Comparison of ENCODE assay signal across 16 mouse cellular contexts in the genomic region with DNA sequence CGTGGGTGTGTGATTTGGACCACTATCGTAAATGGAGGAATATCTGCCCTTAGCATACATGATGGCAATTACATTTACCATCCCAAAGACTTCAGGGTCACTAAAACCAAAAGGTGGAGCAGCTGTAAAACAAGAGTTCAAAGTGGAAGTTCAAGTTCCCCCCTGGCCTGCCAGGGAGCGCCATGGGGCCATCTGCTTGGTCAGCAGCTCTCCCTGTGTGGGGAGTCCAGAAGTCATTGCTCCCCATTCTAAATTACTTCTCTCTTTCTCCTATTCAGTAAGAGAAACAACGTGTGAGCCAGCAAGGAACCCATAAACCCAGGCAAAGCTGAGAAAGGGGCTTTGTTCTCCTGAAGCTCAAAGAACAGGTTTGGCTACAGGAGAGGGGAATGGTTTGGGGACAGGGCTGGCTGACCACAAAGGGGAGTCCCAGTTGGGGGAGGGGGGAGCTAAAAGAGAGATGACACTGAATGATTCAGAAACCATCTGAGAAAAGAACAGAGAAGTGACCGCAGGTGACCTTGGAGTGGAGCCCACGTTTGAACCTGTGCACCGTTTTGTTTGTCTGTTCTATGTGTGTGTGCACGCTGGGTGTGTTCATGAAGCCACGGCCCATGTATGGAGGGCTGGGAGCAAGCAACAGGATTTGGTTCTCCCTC. TPM values are rescaled to one million over a fixed set of nuclear protein-coding genes. Genes with fewer than 3 reads are reported as not detected.
A peak's percentile ranks its signal among the peaks of the same experiment; 100 is the strongest.
DNase-seq lines count a peak whose midpoint lies in the region; ATAC-seq and TF ChIP-seq lines count a peak whose summit lies in the region.
"Had no signal": no experiment of that assay in that cellular context is flagged by ENCODE, and none has a peak within 500 bp of the region (broad histone marks: within the 10 kb centered on the region; RNA-seq: fewer than 3 reads in every experiment).

No protein-coding gene starts in this region.

- no peaks in the 10 kb centered on the region for H3K4me1 ChIP-seq in kidney, adult 2 months (ENCODE audit: control insufficient read depth, insufficient read depth, low read length)
- peaks cover 11% of the 10 kb centered on the region for H3K4me1 ChIP-seq in kidney, embryonic 15.5 days
- H3K4me1 ChIP-seq in CH12.LX (ENCODE audit: control insufficient read depth in 1 of 2, insufficient read depth in 2 of 2): peaks cover 14 to 75% of the 10 kb centered on the region in 2 experiments
- H3K4me1 ChIP-seq in liver, postnatal 0 days (ENCODE audit: insufficient read depth): peaks cover 47% of the 10 kb centered on the region
- H3K4me1 ChIP-seq in lung, postnatal 0 days (ENCODE audit: insufficient read depth, low read depth, low read length): peaks cover 8% of the 10 kb centered on the region

- TF ChIP-seq CTCF in kidney, adult 2 months (conservative IDR thresholded peaks at IDR 0.05; ENCODE audit: insufficient read depth, insufficient read length, low read depth, low read length): no peak
- no peak for TF ChIP-seq CTCF in CH12.LX (conservative IDR thresholded peaks at IDR 0.05 in 1 of 2, IDR thresholded peaks at IDR 0.05 in 1 of 2; ENCODE audit: low read depth in 2 of 2, low read length in 2 of 2)
- TF ChIP-seq CTCF in liver, postnatal 0 days (IDR thresholded peaks at IDR 0.05; ENCODE audit: low read depth): no peak
- no peak for TF ChIP-seq CTCF in lung, postnatal 0 days (IDR thresholded peaks at IDR 0.05)

- TF ChIP-seq POLR2A in kidney, adult 2 months (IDR thresholded peaks at IDR 0.05; ENCODE audit: low read depth, low read length): no peak
- TF ChIP-seq POLR2A in CH12.LX (IDR thresholded peaks at IDR 0.05; ENCODE audit: low read depth, low read length): no peak

- peak; percentile 82 for TF ChIP-seq EP300 in CH12.LX (IDR thresholded peaks at IDR 0.05; ENCODE audit: low read length)
- TF ChIP-seq EP300 in liver, postnatal 0 days (IDR thresholded peaks at IDR 0.05; ENCODE audit: low read depth): no peak
- no peak for TF ChIP-seq EP300 in lung, postnatal 0 days (IDR thresholded peaks at IDR 0.05)

- TF ChIP-seq RAD21 in CH12.LX (IDR thresholded peaks at IDR 0.05; ENCODE audit: low read depth, low read length): no peak; the same call in none of the 2 replicates

- dilution Hi-C loops in CH12.LX (cut with MboI; ENCODE audit: extremely low pct_ligation_motif_present, extremely low pct_unique_long_range_greater_than_20kb, low sequenced_read_pairs): no loop called here

- peaks cover 14% of the 10 kb centered on the region for H3K79me2 ChIP-seq in CH12.LX (replicated peaks; ENCODE audit: control insufficient read depth, extremely low read depth, insufficient read depth, poor library complexity, severe bottlenecking)

- H3K9ac ChIP-seq in kidney, embryonic 15.5 days: no peak overlapping the region
- peak overlapping the region; percentile 75; the same call in 1 of the 2 replicates for H3K9ac ChIP-seq in CH12.LX (ENCODE audit: insufficient read depth, low read depth)
- H3K9ac ChIP-seq in liver, postnatal 0 days (replicated peaks): peak overlapping the region; percentile 12; the same call in 1 of the 2 replicates
- H3K9ac ChIP-seq in lung, postnatal 0 days (replicated peaks; ENCODE audit: low read depth): no peak overlapping the region
- H3K9ac ChIP-seq: forebrain, embryonic 12.5 days; limb, embryonic 15.5 days; midbrain, embryonic 12.5 days had no signal

- peak; percentile 12 for DNase-seq in kidney, adult 2 months
- peak; percentile 16 for DNase-seq in 416B (ENCODE audit: low read depth)
- DNase-seq in CH12.LX (ENCODE audit: extremely low read depth): peak; percentile 83
- DNase-seq in liver, postnatal 0 days: peak; percentile 42
- DNase-seq in c-Kit-positive CD71-positive TER-119-positive erythroid progenitor cells, embryonic 14.5 days (ENCODE audit: low spot score): no peak
- DNase-seq in lung, postnatal 0 days (ENCODE audit: low spot score): no peak
- DNase-seq: cerebellum, adult 9-11 months; gastrocnemius, postnatal 14 days had no signal

- H3K4me3 ChIP-seq in kidney, adult 2 months (ENCODE audit: insufficient read depth, low read depth, low read length): no peak overlapping the region
- no peak overlapping the region for H3K4me3 ChIP-seq in kidney, embryonic 15.5 days (replicated peaks)
- peak overlapping the region; percentile 7 to 80 (median 74) for H3K4me3 ChIP-seq in CH12.LX (replicated peaks in 1 of 3; ENCODE audit: low read depth in 2 of 3, low read length in 2 of 3, poor library complexity in 1 of 3)
- H3K4me3 ChIP-seq in liver, postnatal 0 days (ENCODE audit: low read depth, low read length): peak overlapping the region; percentile 80; the same call in 1 of the 2 replicates
- H3K4me3 ChIP-seq in lung, postnatal 0 days (ENCODE audit: low read depth, low read length): no peak overlapping the region
- H3K4me3 ChIP-seq: forebrain, embryonic 12.5 days; left cerebral cortex, adult 2 months; limb, embryonic 15.5 days; midbrain, embryonic 12.5 days had no signal

- no peak for ATAC-seq in kidney, embryonic 15.5 days (replicated peaks; ENCODE audit: low FRiP score)
- peak; percentile 56 for ATAC-seq in liver, postnatal 0 days
- no peak for ATAC-seq in lung, postnatal 0 days
- ATAC-seq: CD4-positive, CD25-positive, alpha-beta regulatory T cell, adult 4 months; inflammation-experienced regulatory T-cells, adult 6 months had no signal

- in situ Hi-C loops in CH12.LX (cut with MboI; ENCODE audit: low pct_ligation_motif_present, low pct_unique_long_range_greater_than_20kb, low sequenced_read_pairs): no loop called here

- no peaks in the 10 kb centered on the region for H3K9me3 ChIP-seq in kidney, embryonic 15.5 days (replicated peaks)
- no peaks in the 10 kb centered on the region for H3K9me3 ChIP-seq in CH12.LX (replicated peaks; ENCODE audit: low read length)
- no peaks in the 10 kb centered on the region for H3K9me3 ChIP-seq in liver, postnatal 0 days (ENCODE audit: low read length)
- H3K9me3 ChIP-seq in lung, postnatal 0 days (ENCODE audit: low read length): no peaks in the 10 kb centered on the region
- H3K9me3 ChIP-seq: forebrain, embryonic 12.5 days; limb, embryonic 15.5 days; midbrain, embryonic 12.5 days had no signal

- H3K4me2 ChIP-seq in kidney, embryonic 15.5 days: no peak overlapping the region
- peak overlapping the region; percentile 98 for H3K4me2 ChIP-seq in CH12.LX (ENCODE audit: insufficient read depth, low read depth, poor library complexity, severe bottlenecking)
- H3K4me2 ChIP-seq in liver, postnatal 0 days (ENCODE audit: low read depth, low read length): peak overlapping the region; percentile 82
- no peak overlapping the region for H3K4me2 ChIP-seq in lung, postnatal 0 days (replicated peaks; ENCODE audit: low read depth, low read length)
- H3K4me2 ChIP-seq: forebrain, embryonic 12.5 days; limb, embryonic 15.5 days; midbrain, embryonic 12.5 days had no signal

- no peaks in the 10 kb centered on the region for H3K36me3 ChIP-seq in kidney, adult 2 months (ENCODE audit: control insufficient read depth, insufficient read depth, low read length)
- no peaks in the 10 kb centered on the region for H3K36me3 ChIP-seq in kidney, embryonic 15.5 days
- peaks cover 4 to 31% of the 10 kb centered on the region in 2 experiments for H3K36me3 ChIP-seq in CH12.LX (replicated peaks in 1 of 2; ENCODE audit: control insufficient read depth in 1 of 2, insufficient read depth in 1 of 2, low read length in 1 of 2)
- peaks cover 14% of the 10 kb centered on the region for H3K36me3 ChIP-seq in liver, postnatal 0 days (replicated peaks; ENCODE audit: insufficient read depth, low read length)
- no peaks in the 10 kb centered on the region for H3K36me3 ChIP-seq in lung, postnatal 0 days (ENCODE audit: insufficient read depth, low read length)
- H3K36me3 ChIP-seq: forebrain, embryonic 12.5 days; limb, embryonic 15.5 days; midbrain, embryonic 12.5 days had no signal

- H3K27me3 ChIP-seq in kidney, adult 2 months (replicated peaks; ENCODE audit: control insufficient read depth, insufficient read depth, low read length): no peaks in the 10 kb centered on the region
- H3K27me3 ChIP-seq in kidney, embryonic 15.5 days: peaks cover 22% of the 10 kb centered on the region
- H3K27me3 ChIP-seq in CH12.LX (replicated peaks): no peaks in the 10 kb centered on the region
- H3K27me3 ChIP-seq in liver, postnatal 0 days (ENCODE audit: insufficient read depth, low read length): no peaks in the 10 kb centered on the region
- H3K27me3 ChIP-seq in lung, postnatal 0 days (replicated peaks; ENCODE audit: insufficient read depth, low read length): no peaks in the 10 kb centered on the region

- H3K27ac ChIP-seq in kidney, adult 2 months (ENCODE audit: insufficient read depth, low read depth, low read length): no peak overlapping the region
- no peak overlapping the region for H3K27ac ChIP-seq in kidney, embryonic 15.5 days
- H3K27ac ChIP-seq in CH12.LX (ENCODE audit: insufficient read depth, low read depth): peak overlapping the region; percentile 98
- peak overlapping the region; percentile 94 for H3K27ac ChIP-seq in liver, postnatal 0 days (ENCODE audit: low read depth)
- H3K27ac ChIP-seq in lung, postnatal 0 days (ENCODE audit: low read length): no peak overlapping the region
- H3K27ac ChIP-seq: forebrain, embryonic 12.5 days; kidney, postnatal 0 days; left cerebral cortex, adult 2 months; limb, embryonic 15.5 days; midbrain, embryonic 12.5 days had no signal

- WGBS in kidney, adult 2 months: 67% methylated on average over 9 of the region's 9 CpGs
- WGBS in kidney, embryonic 15.5 days: 64% methylated on average over 9 of the region's 9 CpGs
- WGBS in liver, postnatal 0 days (ENCODE audit: insufficient replicate concordance): 52% methylated on average over 9 of the region's 9 CpGs
- WGBS in lung, postnatal 0 days: 64% methylated on average over 9 of the region's 9 CpGs

TF ChIP-seq in CH12.LX, 34 proteins besides CTCF, POLR2A, EP300 and RAD21 (continues in another document):
- TF ChIP-seq HCFC1 (IDR thresholded peaks at IDR 0.05; ENCODE audit: low read depth, low read length) (no peak), ZMIZ1 (IDR thresholded peaks at IDR 0.05; ENCODE audit: low read depth, low read length) (no peak), ETS1 (conservative IDR thresholded peaks at IDR 0.05; ENCODE audit: low read depth, low read length) (peak; percentile 92), UBTF (IDR thresholded peaks at IDR 0.05; ENCODE audit: low read depth, low read length) (no peak), CHD2 (IDR thresholded peaks at IDR 0.05; ENCODE audit: low read length) (peak; percentile 86), POLR2AphosphoS2 (IDR thresholded peaks at IDR 0.05; ENCODE audit: low read depth, low read length) (no peak), USF1 (IDR thresholded peaks at IDR 0.05; ENCODE audit: low read depth, low read length) (no peak), CHD1 (IDR thresholded peaks at IDR 0.05; ENCODE audit: low read depth, low read length) (no peak)

RNA-seq across cellular contexts. Expression of a gene that starts 3.2 kb away (rescaled TPM):
- 1.3 and 2.9 TPM in 2 replicates for polyA plus RNA-seq in kidney, adult 2 months (2012; rRNA removed)
- 1.7 and 2.2 TPM in 2 replicates for polyA plus RNA-seq in kidney, embryonic 15.5 days (2015; fragmentation: Nextera tagmentation; extraction: Ambion mirVana)
- total RNA-seq in CH12.LX (2012; rRNA removed): 34.3 and 37.4 TPM in 2 replicates
- total RNA-seq in CH12.LX (2014; rRNA removed): 25.1 and 26.7 TPM in 2 replicates
- 98.6 and 106 TPM in 2 replicates for polyA plus RNA-seq in CH12.LX (2012; ENCODE audit: insufficient read length, low read depth)
- 17.1 and 21.8 TPM in 2 replicates for polyA plus RNA-seq in liver, postnatal 0 days (2015; fragmentation: Nextera tagmentation; extraction: Ambion mirVana)
- polyA plus RNA-seq in lung, postnatal 0 days (2015; fragmentation: Nextera tagmentation; extraction: Ambion mirVana): 8.6 and 9.0 TPM in 2 replicates

Comparison
In these comparisons a context has a peak if more than half of its experiments do, and no peak if none do; other contexts are left out.
1. DNase-seq: peak in kidney, adult 2 months (single experiment), 416B (single experiment), CH12.LX (single experiment) and liver, postnatal 0 days (single experiment); none in c-Kit-positive CD71-positive TER-119-positive erythroid progenitor cells, embryonic 14.5 days (single experiment) and lung, postnatal 0 days (single experiment).
2. H3K27ac ChIP-seq: peak in CH12.LX (single experiment) and liver, postnatal 0 days (single experiment); none in kidney, adult 2 months (single experiment), kidney, embryonic 15.5 days (single experiment) and lung, postnatal 0 days (single experiment).
3. H3K4me3 ChIP-seq: peak in CH12.LX (3 of 3) and liver, postnatal 0 days (single experiment); none in kidney, adult 2 months (single experiment), kidney, embryonic 15.5 days (single experiment) and lung, postnatal 0 days (single experiment).
4. H3K4me2 ChIP-seq: peak in CH12.LX (single experiment) and liver, postnatal 0 days (single experiment); none in kidney, embryonic 15.5 days (single experiment) and lung, postnatal 0 days (single experiment).
5. H3K9ac ChIP-seq: peak in CH12.LX (single experiment) and liver, postnatal 0 days (single experiment); none in kidney, embryonic 15.5 days (single experiment) and lung, postnatal 0 days (single experiment).